Mouse (Mus musculus): Measurements from ENCODE around the gene Clcnkb. TPM values are rescaled to one million over a fixed set of nuclear protein-coding genes. Genes with fewer than 3 reads are reported as not detected.
A peak's percentile ranks its signal among the peaks of the same experiment; 100 is the strongest.

Gene Clcnkb
- polyA plus RNA-seq, 1 experiment: 0.68 TPM

DNA sequence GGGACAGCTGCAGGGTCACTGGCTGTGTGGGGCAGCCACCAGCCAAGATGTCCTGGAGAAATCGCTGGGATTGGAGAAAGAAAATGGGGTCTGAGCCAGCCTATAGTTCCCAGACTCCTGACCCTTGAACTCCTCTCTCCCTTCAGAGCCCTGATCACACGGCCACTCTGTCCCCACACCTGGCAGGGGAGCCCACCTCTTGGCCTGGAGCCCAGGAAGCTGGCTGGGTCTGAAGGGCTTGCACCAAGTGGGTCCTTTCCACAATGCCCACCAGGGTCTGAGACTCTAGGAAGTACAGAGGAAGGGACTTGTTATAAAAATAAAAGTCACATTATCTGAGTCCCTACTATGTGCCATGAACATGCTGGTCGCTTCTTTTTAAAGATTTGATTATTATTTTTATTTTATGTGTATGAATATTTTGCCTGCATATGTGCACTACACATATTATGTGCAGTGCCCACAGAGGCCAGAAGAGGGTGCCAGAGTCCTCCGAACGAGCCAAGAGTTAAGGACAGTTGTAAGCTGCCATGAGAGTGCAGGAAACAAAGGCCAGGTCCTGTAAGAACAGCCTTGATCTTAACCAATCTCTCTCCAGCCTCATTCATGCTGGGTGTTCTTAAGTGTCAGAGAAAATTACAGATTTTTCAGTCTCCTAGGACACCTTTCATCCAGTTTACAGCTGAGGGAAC lies 28.6 kb downstream of the Clcnkb start:
- H3K27ac ChIP-seq (ENCODE audit: control insufficient read depth, insufficient read depth, low read depth, low read length): no peak overlapping the region
- no peaks in the 10 kb centered on the region for H3K36me3 ChIP-seq (ENCODE audit: control insufficient read depth, insufficient read depth, low read length)
- H3K4me3 ChIP-seq (ENCODE audit: control insufficient read depth, low read depth, low read length): no peak overlapping the region
- no peaks in the 10 kb centered on the region for H3K27me3 ChIP-seq (ENCODE audit: control insufficient read depth, insufficient read depth, low read length)
- H3K4me1 ChIP-seq (ENCODE audit: control insufficient read depth, insufficient read depth, low read length): no peaks in the 10 kb centered on the region; the same call in 1 of the 2 replicates
- TF ChIP-seq CTCF (IDR thresholded peaks at IDR 0.05; ENCODE audit: control insufficient read depth, insufficient read depth, insufficient replicate concordance, low read depth, low read length): peak; percentile 82; the same call in 1 of the 2 replicates
- no peak for TF ChIP-seq POLR2A (IDR thresholded peaks at IDR 0.05; ENCODE audit: control insufficient read depth, low read depth, low read length)

DNA sequence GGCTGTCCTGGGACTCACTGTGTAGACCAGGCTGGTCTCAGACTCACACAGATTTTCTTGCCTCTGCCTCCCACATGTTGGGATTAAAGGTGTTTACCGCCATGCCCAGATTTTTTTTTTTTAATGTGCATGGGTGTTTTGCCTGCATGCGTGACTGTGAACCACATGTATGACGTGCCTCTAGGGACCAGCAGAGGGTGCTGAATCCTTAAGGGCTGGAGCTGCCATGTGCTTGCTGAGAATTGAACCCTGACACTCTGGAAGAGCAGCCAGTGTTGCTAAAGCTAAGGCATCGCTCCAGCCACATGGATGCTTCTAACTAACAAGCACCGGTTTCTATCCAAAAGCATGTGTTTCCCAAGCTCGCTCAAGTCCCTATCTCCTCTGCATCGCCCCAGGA lies 29.7 kb downstream of the Clcnkb start:
- TF ChIP-seq CTCF (IDR thresholded peaks at IDR 0.05; ENCODE audit: control insufficient read depth, insufficient read depth, insufficient replicate concordance, low read depth, low read length) (no peak), POLR2A (IDR thresholded peaks at IDR 0.05; ENCODE audit: control insufficient read depth, low read depth, low read length) (no peak)
- H3K27ac ChIP-seq (ENCODE audit: control insufficient read depth, insufficient read depth, low read depth, low read length): no peak overlapping the region
- H3K4me3 ChIP-seq (ENCODE audit: control insufficient read depth, low read depth, low read length): no peak overlapping the region
- no peaks in the 10 kb centered on the region for H3K36me3 ChIP-seq (ENCODE audit: control insufficient read depth, insufficient read depth, low read length)
- peaks cover 2% of the 10 kb centered on the region; the same call in 1 of the 2 replicates for H3K4me1 ChIP-seq (ENCODE audit: control insufficient read depth, insufficient read depth, low read length)
- no peaks in the 10 kb centered on the region for H3K27me3 ChIP-seq (ENCODE audit: control insufficient read depth, insufficient read depth, low read length)

- Histone ChIP-seq H3K36me3 (ENCODE audit: control insufficient read depth, insufficient read depth, low read length) (no peaks in the 10 kb centered on the region), H3K4me3 (ENCODE audit: control insufficient read depth, low read depth, low read length) (no peak overlapping the region), H3K4me1 (ENCODE audit: control insufficient read depth, insufficient read depth, low read length) (peaks cover 2% of the 10 kb centered on the region; the same call in 1 of the 2 replicates), H3K27ac (ENCODE audit: control insufficient read depth, insufficient read depth, low read depth, low read length) (no peak overlapping the region), H3K27me3 (ENCODE audit: control insufficient read depth, insufficient read depth, low read length) (no peaks in the 10 kb centered on the region)
- TF ChIP-seq CTCF (IDR thresholded peaks at IDR 0.05; ENCODE audit: control insufficient read depth, insufficient read depth, insufficient replicate concordance, low read depth, low read length) (peak; percentile 93), POLR2A (IDR thresholded peaks at IDR 0.05; ENCODE audit: control insufficient read depth, low read depth, low read length) (no peak)
Observed at GRCm38 (mm10) chr4:141385275-141385674, 30.5 kb downstream of the Clcnkb start.

DNA sequence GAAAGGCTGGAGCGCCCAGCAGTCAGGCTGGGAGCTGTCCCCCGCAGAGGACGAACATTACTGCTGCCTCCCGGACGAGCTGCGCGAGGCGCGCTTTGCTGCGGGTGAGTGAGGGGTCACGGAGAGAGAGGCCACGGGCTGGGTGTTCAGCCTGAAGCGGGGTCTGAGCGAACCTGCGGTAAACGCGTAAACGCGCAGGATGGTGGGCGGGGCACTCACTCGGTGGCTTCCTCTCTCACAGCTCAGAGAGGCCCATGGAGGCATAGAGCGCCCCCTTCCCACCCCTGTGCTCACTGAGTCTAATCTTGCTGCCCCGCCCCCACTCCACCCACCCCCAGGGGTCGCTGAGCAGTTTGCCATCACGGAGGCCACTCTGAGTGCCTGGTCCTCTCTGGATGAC lies 33.4 kb downstream of the Clcnkb start:
- TF ChIP-seq CTCF (IDR thresholded peaks at IDR 0.05; ENCODE audit: control insufficient read depth, insufficient read depth, insufficient replicate concordance, low read depth, low read length) (no peak), POLR2A (IDR thresholded peaks at IDR 0.05; ENCODE audit: control insufficient read depth, low read depth, low read length) (no peak)
- Histone ChIP-seq H3K36me3 (ENCODE audit: control insufficient read depth, insufficient read depth, low read length) (no peaks in the 10 kb centered on the region), H3K4me1 (ENCODE audit: control insufficient read depth, insufficient read depth, low read length) (0 out of 2 replicates have a peak, but pooled peaks cover 2% of the 10 kb centered on the region), H3K27ac (ENCODE audit: control insufficient read depth, insufficient read depth, low read depth, low read length) (no peak overlapping the region), H3K4me3 (ENCODE audit: control insufficient read depth, low read depth, low read length) (peak overlapping the region; percentile 48), H3K27me3 (ENCODE audit: control insufficient read depth, insufficient read depth, low read length) (no peaks in the 10 kb centered on the region)

- H3K27ac ChIP-seq (ENCODE audit: control insufficient read depth, insufficient read depth, low read depth, low read length): no peak overlapping the region
- 0 out of 2 replicates have a peak, but pooled peaks cover 2% of the 10 kb centered on the region for H3K4me1 ChIP-seq (ENCODE audit: control insufficient read depth, insufficient read depth, low read length)
- H3K27me3 ChIP-seq (ENCODE audit: control insufficient read depth, insufficient read depth, low read length): no peaks in the 10 kb centered on the region
- TF ChIP-seq CTCF (IDR thresholded peaks at IDR 0.05; ENCODE audit: control insufficient read depth, insufficient read depth, insufficient replicate concordance, low read depth, low read length): no peak
- TF ChIP-seq POLR2A (IDR thresholded peaks at IDR 0.05; ENCODE audit: control insufficient read depth, low read depth, low read length): no peak
- no peaks in the 10 kb centered on the region for H3K36me3 ChIP-seq (ENCODE audit: control insufficient read depth, insufficient read depth, low read length)
- H3K4me3 ChIP-seq (ENCODE audit: control insufficient read depth, low read depth, low read length): no peak overlapping the region
Observed at GRCm38 (mm10) chr4:141379674-141380073, 36.1 kb downstream of the Clcnkb start.

DNA sequence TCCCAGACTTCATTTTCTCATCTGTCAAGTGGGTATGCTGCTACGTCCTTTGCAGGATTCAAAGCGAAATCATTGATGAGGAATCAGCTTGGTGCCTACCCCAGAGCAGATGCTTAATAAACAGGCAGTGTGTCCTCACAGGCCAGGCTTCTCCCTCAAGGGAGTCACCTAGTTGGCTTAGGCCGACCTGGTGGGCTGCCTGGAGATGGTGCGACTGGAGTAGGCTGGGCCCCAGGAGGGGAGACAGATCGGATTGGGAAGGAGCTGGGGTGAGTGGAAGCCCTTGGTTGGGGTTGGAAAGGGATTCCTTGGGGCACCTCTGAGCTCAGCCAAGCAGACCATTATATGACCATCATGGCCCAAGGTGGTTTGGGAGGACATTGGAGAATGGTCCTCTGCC lies 43.4 kb downstream of the Clcnkb start:
- no peak overlapping the region for H3K27ac ChIP-seq (ENCODE audit: control insufficient read depth, insufficient read depth, low read depth, low read length)
- H3K4me3 ChIP-seq (ENCODE audit: control insufficient read depth, low read depth, low read length): no peak overlapping the region
- H3K27me3 ChIP-seq (ENCODE audit: control insufficient read depth, insufficient read depth, low read length): no peaks in the 10 kb centered on the region; the same call in 1 of the 2 replicates
- H3K36me3 ChIP-seq (ENCODE audit: control insufficient read depth, insufficient read depth, low read length): no peaks in the 10 kb centered on the region
- peaks cover 2% of the 10 kb centered on the region for H3K4me1 ChIP-seq (ENCODE audit: control insufficient read depth, insufficient read depth, low read length)
- no peak for TF ChIP-seq CTCF (IDR thresholded peaks at IDR 0.05; ENCODE audit: control insufficient read depth, insufficient read depth, insufficient replicate concordance, low read depth, low read length)
- no peak for TF ChIP-seq POLR2A (IDR thresholded peaks at IDR 0.05; ENCODE audit: control insufficient read depth, low read depth, low read length)

- TF ChIP-seq CTCF (IDR thresholded peaks at IDR 0.05; ENCODE audit: control insufficient read depth, insufficient read depth, insufficient replicate concordance, low read depth, low read length) (no peak), POLR2A (IDR thresholded peaks at IDR 0.05; ENCODE audit: control insufficient read depth, low read depth, low read length) (no peak)
- H3K27me3 ChIP-seq (ENCODE audit: control insufficient read depth, insufficient read depth, low read length): no peaks in the 10 kb centered on the region; the same call in 1 of the 2 replicates
- H3K36me3 ChIP-seq (ENCODE audit: control insufficient read depth, insufficient read depth, low read length): no peaks in the 10 kb centered on the region
- no peak within 1 kb of the TSS for H3K27ac ChIP-seq (ENCODE audit: control insufficient read depth, insufficient read depth, low read depth, low read length)
- H3K4me3 ChIP-seq (ENCODE audit: control insufficient read depth, low read depth, low read length): no peak within 1 kb of the TSS; the same call in 1 of the 2 replicates
- H3K4me1 ChIP-seq (ENCODE audit: control insufficient read depth, insufficient read depth, low read length): peaks cover 2% of the 10 kb centered on the region
Observed at GRCm38 (mm10) chr4:141367997-141368791, 47.6 kb downstream of the Clcnkb start, which contains the start of gene Fam131c. Gene Fam131c, plus strand, starts transcription at chr4:141368220.
